Mouse (Mus musculus): ENCODE results near the gene Ankrd33b. TPM values are rescaled to one million over a fixed set of nuclear protein-coding genes. Genes with fewer than 3 reads are reported as not detected.

Gene Ankrd33b
- total and polyA plus RNA-seq, 2 experiments from 2014 or later: 0.99 to 1.1 TPM

- ATAC-seq (ENCODE audit: low FRiP score) (no peak), DNase-seq (ENCODE audit: low spot score) (no peak)
- Histone ChIP-seq H3K9me3 (ENCODE audit: low read length) (no peaks in the 10 kb centered on the region), H3K4me2 (ENCODE audit: low read depth, low read length, poor library complexity, severe bottlenecking) (no peak overlapping the region), H3K27me3 (ENCODE audit: insufficient read depth, low read length) (0 out of 2 replicates have a peak, but pooled peaks cover 5% of the 10 kb centered on the region), H3K4me3 (ENCODE audit: low read depth, low read length) (no peak overlapping the region), H3K4me1 (ENCODE audit: insufficient read depth, low read length) (no peaks in the 10 kb centered on the region), H3K36me3 (ENCODE audit: insufficient read depth, low read length) (no peaks in the 10 kb centered on the region), H3K27ac (ENCODE audit: low read depth, low read length) (no peak overlapping the region), H3K9ac (replicated peaks; ENCODE audit: low read length, poor library complexity, severe bottlenecking) (no peak overlapping the region)
- TF ChIP-seq CTCF (IDR thresholded peaks at IDR 0.05): no peak
- 82% methylated on average over 5 of the region's 5 CpGs for WGBS
Observed at GRCm38 (mm10) chr15:31348241-31348640, 19.3 kb downstream of the Ankrd33b start.

GRCm38 (mm10) chr15:31346508-31346907 lies 21.0 kb downstream of the Ankrd33b start:
- no peaks in the 10 kb centered on the region for H3K9me3 ChIP-seq (ENCODE audit: low read length)
- no peaks in the 10 kb centered on the region for H3K36me3 ChIP-seq (ENCODE audit: insufficient read depth, low read length)
- no peak overlapping the region for H3K27ac ChIP-seq (ENCODE audit: low read depth, low read length)
- DNase-seq (ENCODE audit: low spot score) (no peak), ATAC-seq (ENCODE audit: low FRiP score) (no peak)
- no peaks in the 10 kb centered on the region for H3K4me1 ChIP-seq (ENCODE audit: insufficient read depth, low read length)
- TF ChIP-seq CTCF (IDR thresholded peaks at IDR 0.05): no peak
- H3K4me3 ChIP-seq (ENCODE audit: low read depth, low read length): no peak overlapping the region
- H3K27me3 ChIP-seq (ENCODE audit: insufficient read depth, low read length): no peaks in the 10 kb centered on the region
- H3K4me2 ChIP-seq (ENCODE audit: low read depth, low read length, poor library complexity, severe bottlenecking): no peak overlapping the region
- 70% methylated on average over 2 of the region's 2 CpGs for WGBS
- no peak overlapping the region for H3K9ac ChIP-seq (replicated peaks; ENCODE audit: low read length, poor library complexity, severe bottlenecking)

GRCm38 (mm10) chr15:31345366-31345765 lies 22.2 kb downstream of the Ankrd33b start:
- Histone ChIP-seq H3K36me3 (ENCODE audit: insufficient read depth, low read length) (no peaks in the 10 kb centered on the region), H3K27me3 (ENCODE audit: insufficient read depth, low read length) (no peaks in the 10 kb centered on the region), H3K4me2 (ENCODE audit: low read depth, low read length, poor library complexity, severe bottlenecking) (no peak overlapping the region), H3K9ac (replicated peaks; ENCODE audit: low read length, poor library complexity, severe bottlenecking) (no peak overlapping the region), H3K9me3 (ENCODE audit: low read length) (no peaks in the 10 kb centered on the region), H3K27ac (ENCODE audit: low read depth, low read length) (no peak overlapping the region), H3K4me1 (ENCODE audit: insufficient read depth, low read length) (no peaks in the 10 kb centered on the region), H3K4me3 (ENCODE audit: low read depth, low read length) (no peak overlapping the region)
- WGBS: 79% methylated on average over 9 of the region's 9 CpGs
- no peak for TF ChIP-seq CTCF (IDR thresholded peaks at IDR 0.05)
- ATAC-seq (ENCODE audit: low FRiP score): no peak
- DNase-seq (ENCODE audit: low spot score): no peak

DNA sequence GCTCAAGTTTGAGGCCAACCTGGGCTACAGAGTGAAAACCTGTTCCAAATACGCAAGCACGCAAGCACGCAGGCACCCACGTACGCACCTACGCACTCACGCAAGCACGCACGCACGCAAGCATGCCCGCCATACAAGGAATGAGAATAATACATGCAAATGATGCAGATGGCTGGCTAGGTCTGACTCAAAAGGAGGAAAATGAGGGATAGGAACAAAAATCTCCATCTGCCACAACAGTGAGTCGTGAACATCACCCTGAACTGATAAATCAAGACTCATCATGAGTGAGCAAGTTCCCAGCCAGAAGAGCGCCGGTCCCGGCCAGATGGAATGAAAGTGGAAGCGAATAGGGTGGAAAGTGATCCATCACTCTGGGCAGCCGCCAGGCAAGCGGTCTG lies 22.7 kb downstream of the Ankrd33b start:
- Histone ChIP-seq H3K27me3 (ENCODE audit: insufficient read depth, low read length) (no peaks in the 10 kb centered on the region), H3K9ac (replicated peaks; ENCODE audit: low read length, poor library complexity, severe bottlenecking) (no peak overlapping the region), H3K4me1 (ENCODE audit: insufficient read depth, low read length) (no peaks in the 10 kb centered on the region), H3K4me3 (ENCODE audit: low read depth, low read length) (no peak overlapping the region), H3K9me3 (ENCODE audit: low read length) (no peaks in the 10 kb centered on the region), H3K27ac (ENCODE audit: low read depth, low read length) (no peak overlapping the region), H3K36me3 (ENCODE audit: insufficient read depth, low read length) (no peaks in the 10 kb centered on the region), H3K4me2 (ENCODE audit: low read depth, low read length, poor library complexity, severe bottlenecking) (no peak overlapping the region)
- no peak for ATAC-seq (ENCODE audit: low FRiP score)
- TF ChIP-seq CTCF (IDR thresholded peaks at IDR 0.05): no peak
- DNase-seq (ENCODE audit: low spot score): peak; percentile 28
- WGBS: 95% methylated on average over 18 of the region's 18 CpGs

GRCm38 (mm10) chr15:31343602-31344001 lies 23.9 kb downstream of the Ankrd33b start:
- ATAC-seq (ENCODE audit: low FRiP score) (no peak), DNase-seq (ENCODE audit: low spot score) (no peak)
- H3K36me3 ChIP-seq (ENCODE audit: insufficient read depth, low read length): no peaks in the 10 kb centered on the region
- H3K9me3 ChIP-seq (ENCODE audit: low read length): no peaks in the 10 kb centered on the region
- H3K9ac ChIP-seq (replicated peaks; ENCODE audit: low read length, poor library complexity, severe bottlenecking): no peak overlapping the region
- no peak overlapping the region for H3K27ac ChIP-seq (ENCODE audit: low read depth, low read length)
- 24% methylated on average over 6 of the region's 6 CpGs for WGBS
- H3K4me1 ChIP-seq (ENCODE audit: insufficient read depth, low read length): no peaks in the 10 kb centered on the region
- TF ChIP-seq CTCF (IDR thresholded peaks at IDR 0.05): no peak
- no peak overlapping the region for H3K4me2 ChIP-seq (ENCODE audit: low read depth, low read length, poor library complexity, severe bottlenecking)
- no peak overlapping the region for H3K4me3 ChIP-seq (ENCODE audit: low read depth, low read length)
- H3K27me3 ChIP-seq (ENCODE audit: insufficient read depth, low read length): no peaks in the 10 kb centered on the region

DNA sequence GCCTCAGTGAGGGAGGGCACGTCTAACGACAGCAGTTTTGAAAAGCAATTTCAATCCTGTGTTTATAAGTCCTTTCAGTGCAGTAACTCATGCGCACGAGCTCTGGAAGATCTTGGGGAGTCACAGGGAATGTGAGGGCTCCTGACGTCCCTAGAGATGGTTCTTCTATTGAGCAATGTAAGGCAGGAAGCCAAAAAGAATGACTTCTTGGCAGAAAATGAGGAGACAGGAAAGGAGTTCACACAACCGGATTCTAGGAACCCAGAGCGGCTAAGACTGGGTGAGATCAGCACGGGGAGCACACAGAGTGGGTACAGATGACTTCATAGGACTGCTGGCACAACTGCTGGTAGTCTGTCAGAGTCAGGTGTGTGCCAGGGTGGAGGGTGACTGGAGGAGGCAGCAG lies 25.0 kb downstream of the Ankrd33b start:
- H3K4me3 ChIP-seq (ENCODE audit: low read depth, low read length): no peak overlapping the region
- no peak for ATAC-seq (ENCODE audit: low FRiP score)
- H3K4me2 ChIP-seq (ENCODE audit: low read depth, low read length, poor library complexity, severe bottlenecking): no peak overlapping the region
- 58% methylated on average over 8 of the region's 8 CpGs for WGBS
- no peaks in the 10 kb centered on the region for H3K4me1 ChIP-seq (ENCODE audit: insufficient read depth, low read length)
- DNase-seq (ENCODE audit: low spot score): peak; percentile 57
- H3K36me3 ChIP-seq (ENCODE audit: insufficient read depth, low read length): no peaks in the 10 kb centered on the region
- H3K27me3 ChIP-seq (ENCODE audit: insufficient read depth, low read length): no peaks in the 10 kb centered on the region
- H3K9me3 ChIP-seq (ENCODE audit: low read length): no peaks in the 10 kb centered on the region
- H3K27ac ChIP-seq (ENCODE audit: low read depth, low read length): no peak overlapping the region
- no peak for TF ChIP-seq CTCF (IDR thresholded peaks at IDR 0.05)
- H3K9ac ChIP-seq (replicated peaks; ENCODE audit: low read length, poor library complexity, severe bottlenecking): no peak overlapping the region

All from midbrain, postnatal 0 days (tissue).